Mouse (Mus musculus) liver, embryonic 11.5 days (tissue): ENCODE results near the gene Kel. TPM values are rescaled to one million over a fixed set of nuclear protein-coding genes. Genes with fewer than 3 reads are reported as not detected.

Experiments used
- ATAC-seq: fragments of 200-750 bp; cut with Nextera tagmentation; replicated peaks from 2 replicates; pipeline ENCODE4 v1.8.0; 2017; ENCODE audit warnings: moderate number of reproducible peaks, mild to moderate bottlenecking, moderate TSS enrichment, moderate library complexity; ENCODE audit not compliant: low FRiP score
- DNase-seq: peaks from one replicate; pipeline ENCODE4 v3.0.0-alpha.2; 2017; ENCODE audit warnings: low spot score
- H3K27ac ChIP-seq: fragments of 300-500 bp; sonication (generic); 2 replicates; pipeline ENCODE4 v1.5.1; 2014; ENCODE audit warnings: mild to moderate bottlenecking, low read depth, low read length, control low read depth
- H3K27me3 ChIP-seq: fragments of 300-500 bp; sonication (generic); replicated peaks from 2 replicates; pipeline ENCODE4 v1.6.1; 2014; ENCODE audit warnings: low read length, mixed read lengths; ENCODE audit not compliant: control insufficient read depth, insufficient read depth
- H3K36me3 ChIP-seq: fragments of 300-500 bp; sonication (generic); 2 replicates; pipeline ENCODE4 v1.6.1; 2014; ENCODE audit warnings: mild to moderate bottlenecking, low read length, moderate library complexity, mixed read lengths; ENCODE audit not compliant: control insufficient read depth, insufficient read depth
- H3K4me1 ChIP-seq: fragments of 300-500 bp; sonication (generic); replicated peaks from 2 replicates; pipeline ENCODE4 v1.6.1; 2014; ENCODE audit warnings: low read length, mixed read lengths; ENCODE audit not compliant: control insufficient read depth, insufficient read depth
- H3K4me2 ChIP-seq: fragments of 300-500 bp; sonication (generic); 2 replicates; pipeline ENCODE4 v1.6.1; 2014; ENCODE audit warnings: mild to moderate bottlenecking, control low read depth, moderate library complexity
- H3K4me3 ChIP-seq: fragments of 300-500 bp; sonication (generic); 2 replicates; pipeline ENCODE4 v1.5.1; 2014; ENCODE audit warnings: low read depth, low read length, control low read depth
- H3K9ac ChIP-seq: fragments of 300-500 bp; sonication (generic); 2 replicates; pipeline ENCODE4 v1.6.1; 2014; ENCODE audit warnings: low read depth, low read length, control low read depth
- H3K9me3 ChIP-seq: fragments of 300-500 bp; sonication (generic); 2 replicates; pipeline ENCODE4 v1.6.1; 2016; ENCODE audit warnings: low read length, inconsistent platforms, mixed read lengths; ENCODE audit not compliant: control insufficient read depth
- WGBS: fragments of 180-500 bp; shearing (Covaris S2); extraction: QIAGEN DNeasy Blood & Tissue Kit; methylation state at CpG from one replicate; pipeline ENCODE4 v1.1.7; 2014; 5-methylcytosine and 5-hydroxymethylcytosine counted together
- polyA plus RNA-seq: library from polyadenylated mRNA; unstranded; fragments of >200 nt; fragmentation: Nextera tagmentation; extraction: Ambion mirVana; gene quantifications from 2 replicates; pipeline ENCODE4 v1.2.1, GENCODE M21; 2014

The Kel gene
- polyA plus RNA-seq, 1 experiment from 2014 or later, result 153 TPM

GRCm38 (mm10) chr6:41702928-41703327, 1.2 kb downstream of the Kel start:
- no peak for DNase-seq
- no peaks in the 10 kb centered on the region for H3K27me3 ChIP-seq
- peak overlapping the region; percentile 90 for H3K27ac ChIP-seq
- WGBS, result 61% methylated on average over 2 of the region's 2 CpGs
- H3K9me3 ChIP-seq, result no peaks in the 10 kb centered on the region
- ATAC-seq, result peak; percentile 55
- peaks cover 18% of the 10 kb centered on the region for H3K4me1 ChIP-seq
- peak overlapping the region; percentile 82 for H3K9ac ChIP-seq
- peak overlapping the region; percentile 63 for H3K4me3 ChIP-seq
- no peaks in the 10 kb centered on the region for H3K36me3 ChIP-seq
- peak overlapping the region; percentile 80 for H3K4me2 ChIP-seq

- WGBS, result 21% methylated on average over 1 of the region's 1 CpGs
- H3K4me1 ChIP-seq, result peaks cover 14% of the 10 kb centered on the region
- H3K36me3 ChIP-seq, result no peaks in the 10 kb centered on the region
- H3K27ac ChIP-seq, result no peak overlapping the region
- peak overlapping the region; percentile 82; the same call in 1 of the 2 replicates for H3K9ac ChIP-seq
- ATAC-seq (no peak), DNase-seq (no peak)
- peak overlapping the region; percentile 63 for H3K4me3 ChIP-seq
- no peaks in the 10 kb centered on the region for H3K27me3 ChIP-seq
- H3K9me3 ChIP-seq, result no peaks in the 10 kb centered on the region
- H3K4me2 ChIP-seq, result peak overlapping the region; percentile 80
These were observed 2.9 kb downstream of the Kel start for GRCm38 (mm10) chr6:41701245-41701644.

DNA sequence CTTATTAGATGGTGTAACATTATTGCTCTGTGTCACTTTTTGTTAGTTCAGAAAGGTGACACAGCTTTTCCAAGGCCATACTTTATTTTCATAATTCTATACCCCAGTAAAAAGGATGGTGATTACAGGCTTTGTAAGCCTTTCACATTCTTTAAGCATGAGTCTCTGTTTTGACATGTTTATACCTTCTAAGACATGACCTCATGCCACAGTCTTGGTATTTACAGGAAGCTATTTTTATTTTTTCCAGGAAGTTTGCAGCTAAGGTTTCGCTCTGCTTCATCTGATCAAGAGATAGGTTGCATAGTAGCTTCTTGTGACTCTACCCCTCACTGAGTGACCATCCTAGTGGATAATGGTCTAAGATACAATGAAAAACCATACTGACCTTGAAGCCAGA, 9.7 kb downstream of the Kel start:
- Histone ChIP-seq H3K36me3 (peaks cover 4% of the 10 kb centered on the region; the same call in 1 of the 2 replicates), H3K4me3 (no peak overlapping the region), H3K9me3 (no peaks in the 10 kb centered on the region), H3K4me1 (no peaks in the 10 kb centered on the region; the same call in 1 of the 2 replicates), H3K27ac (no peak overlapping the region), H3K4me2 (no peak overlapping the region), H3K9ac (no peak overlapping the region), H3K27me3 (no peaks in the 10 kb centered on the region)
- WGBS, result 89% methylated on average over 1 of the region's 1 CpGs
- DNase-seq, result no peak
- ATAC-seq, result no peak

GRCm38 (mm10) chr6:41692200-41692599, 11.9 kb downstream of the Kel start:
- ATAC-seq (no peak), DNase-seq (no peak)
- Histone ChIP-seq H3K27me3 (no peaks in the 10 kb centered on the region), H3K27ac (no peak overlapping the region), H3K9ac (no peak overlapping the region), H3K4me3 (no peak overlapping the region), H3K4me2 (no peak overlapping the region), H3K4me1 (no peaks in the 10 kb centered on the region), H3K36me3 (peaks cover 9% of the 10 kb centered on the region; the same call in 1 of the 2 replicates), H3K9me3 (no peaks in the 10 kb centered on the region)

DNA sequence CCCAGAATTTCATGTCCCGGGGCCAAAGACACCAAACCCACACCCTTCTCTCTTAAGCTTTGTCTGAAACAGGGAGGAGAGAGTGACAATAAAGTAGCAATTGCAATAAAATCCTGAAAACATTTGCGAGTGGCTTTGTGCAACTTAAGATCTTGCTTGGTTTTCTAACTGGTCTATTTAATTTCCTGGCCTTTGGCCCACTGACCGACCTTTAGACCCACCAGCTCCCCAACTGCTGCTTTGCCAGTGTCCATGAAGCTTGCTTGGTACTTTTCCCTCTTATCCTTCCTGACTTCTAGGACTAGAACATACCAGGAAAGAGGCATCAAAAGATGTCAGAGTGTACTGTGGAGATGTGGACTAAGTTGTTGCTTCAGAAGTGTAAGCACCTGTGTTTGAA, 18.5 kb downstream of the Kel start:
- peaks cover 9% of the 10 kb centered on the region; the same call in 1 of the 2 replicates for H3K36me3 ChIP-seq
- ATAC-seq (no peak), DNase-seq (no peak)
- H3K9me3 ChIP-seq, result no peaks in the 10 kb centered on the region
- H3K9ac ChIP-seq, result no peak overlapping the region
- H3K4me1 ChIP-seq, result peaks cover 11% of the 10 kb centered on the region; the same call in 1 of the 2 replicates
- no peaks in the 10 kb centered on the region for H3K27me3 ChIP-seq
- peak overlapping the region; percentile 51 for H3K27ac ChIP-seq
- no peak overlapping the region for H3K4me2 ChIP-seq
- no peak overlapping the region for H3K4me3 ChIP-seq
- 73% methylated on average over 3 of the region's 3 CpGs for WGBS

- H3K4me2 ChIP-seq, result no peak overlapping the region
- peaks cover 11% of the 10 kb centered on the region; the same call in 1 of the 2 replicates for H3K4me1 ChIP-seq
- DNase-seq, result no peak
- H3K36me3 ChIP-seq, result peaks cover 6% of the 10 kb centered on the region; the same call in 1 of the 2 replicates
- no peaks in the 10 kb centered on the region for H3K9me3 ChIP-seq
- no peak overlapping the region for H3K4me3 ChIP-seq
- H3K27ac ChIP-seq, result peak overlapping the region; percentile 51
- WGBS, result 46% methylated on average over 5 of the region's 5 CpGs
- no peak overlapping the region for H3K9ac ChIP-seq
- peak; percentile 86 for ATAC-seq
- no peaks in the 10 kb centered on the region for H3K27me3 ChIP-seq
These were observed 19.2 kb downstream of the Kel start for GRCm38 (mm10) chr6:41684911-41685310.

GRCm38 (mm10) chr6:41684131-41684530, 20.0 kb downstream of the Kel start, which contains the start of gene Llcfc1:
TSS of gene Llcfc1 (plus strand) at chr6:41684431.
- peaks cover 4% of the 10 kb centered on the region; the same call in 1 of the 2 replicates for H3K36me3 ChIP-seq
- H3K9me3 ChIP-seq, result no peaks in the 10 kb centered on the region
- peak within 1 kb of the TSS; percentile 51 for H3K27ac ChIP-seq
- H3K4me2 ChIP-seq, result no peak within 1 kb of the TSS; the same call in 1 of the 2 replicates
- H3K9ac ChIP-seq, result no peak within 1 kb of the TSS
- ATAC-seq (no peak), DNase-seq (no peak)
- peaks cover 11% of the 10 kb centered on the region; the same call in 1 of the 2 replicates for H3K4me1 ChIP-seq
- H3K4me3 ChIP-seq, result no peak within 1 kb of the TSS
- WGBS, result 95% methylated on average over 2 of the region's 2 CpGs
- H3K27me3 ChIP-seq, result no peaks in the 10 kb centered on the region

GRCm38 (mm10) chr6:41681656-41682055, 22.5 kb downstream of the Kel start:
- no peaks in the 10 kb centered on the region for H3K9me3 ChIP-seq
- H3K4me2 ChIP-seq, result no peak overlapping the region
- WGBS, result 84% methylated on average over 5 of the region's 5 CpGs
- H3K4me3 ChIP-seq, result no peak overlapping the region
- ATAC-seq (no peak), DNase-seq (no peak)
- peaks cover 11% of the 10 kb centered on the region; the same call in 1 of the 2 replicates for H3K4me1 ChIP-seq
- no peak overlapping the region for H3K27ac ChIP-seq
- H3K27me3 ChIP-seq, result no peaks in the 10 kb centered on the region
- no peak overlapping the region for H3K9ac ChIP-seq
- no peaks in the 10 kb centered on the region; the same call in 1 of the 2 replicates for H3K36me3 ChIP-seq

- Histone ChIP-seq H3K9ac (no peak within 1 kb of the TSS), H3K27me3 (no peaks in the 10 kb centered on the region), H3K27ac (no peak within 1 kb of the TSS), H3K36me3 (no peaks in the 10 kb centered on the region), H3K4me1 (peaks cover 9% of the 10 kb centered on the region; the same call in 1 of the 2 replicates), H3K4me3 (no peak within 1 kb of the TSS), H3K9me3 (no peaks in the 10 kb centered on the region), H3K4me2 (no peak within 1 kb of the TSS)
- ATAC-seq (no peak), DNase-seq (no peak)
- 68% methylated on average over 1 of the region's 1 CpGs for WGBS
These were observed 23.5 kb downstream of the Kel start, which contains the start of gene Trpv5 for GRCm38 (mm10) chr6:41680669-41681068. TSS of gene Trpv5 (minus strand) at chr6:41680769.
